Mouse (Mus musculus) stomach, postnatal 0 days (tissue): Measurements from ENCODE around the gene Cep70. TPM values are rescaled to one million over a fixed set of nuclear protein-coding genes. Genes with fewer than 3 reads are reported as not detected.

Experiments
- ATAC-seq: fragments of 200-750 bp; cut with Nextera tagmentation; 2 replicates; pipeline ENCODE4 v1.8.0; 2017; ENCODE audit not compliant: low FRiP score, low TSS enrichment
- DNase-seq: peaks from one replicate; pipeline ENCODE4 v3.0.0-alpha.2; 2016; ENCODE audit warnings: low spot score
- H3K27ac ChIP-seq: fragments of 300-500 bp; sonication (generic); replicated peaks from 2 replicates; pipeline ENCODE4 v1.5.1; 2014; ENCODE audit warnings: mild to moderate bottlenecking, control low read depth
- H3K27me3 ChIP-seq: fragments of 300-500 bp; sonication (generic); 2 replicates; pipeline ENCODE4 v1.6.1; 2014; ENCODE audit warnings: low read length; ENCODE audit not compliant: control insufficient read depth, insufficient read depth
- H3K36me3 ChIP-seq: fragments of 300-500 bp; sonication (generic); 2 replicates; pipeline ENCODE4 v1.6.1; 2014; ENCODE audit warnings: low read length, mixed read lengths; ENCODE audit not compliant: control insufficient read depth, insufficient read depth
- H3K4me1 ChIP-seq: fragments of 300-500 bp; sonication (generic); replicated peaks from 2 replicates; pipeline ENCODE4 v1.6.1; 2014; ENCODE audit warnings: antibody characterized with exemption; ENCODE audit not compliant: control insufficient read depth, insufficient read depth
- H3K4me2 ChIP-seq: fragments of 300-500 bp; sonication (generic); replicated peaks from 2 replicates; pipeline ENCODE4 v1.6.1; 2014; ENCODE audit warnings: low read depth, mild to moderate bottlenecking, control low read depth, moderate library complexity
- H3K4me3 ChIP-seq: fragments of 300-500 bp; sonication (generic); 2 replicates; pipeline ENCODE4 v1.5.1; 2014; ENCODE audit warnings: low read depth, low read length, control low read depth
- H3K9ac ChIP-seq: fragments of 300-500 bp; sonication (generic); 2 replicates; pipeline ENCODE4 v1.6.1; 2014; ENCODE audit warnings: mild to moderate bottlenecking, low read length, control low read depth, mixed read lengths
- H3K9me3 ChIP-seq: fragments of 300-500 bp; sonication (generic); 2 replicates; pipeline ENCODE4 v1.6.1; 2016; ENCODE audit warnings: low read length; ENCODE audit not compliant: control insufficient read depth
- CTCF ChIP-seq: IDR thresholded peaks from 2 replicates; pipeline ENCODE4 v1.5.1; 2016; ENCODE audit warnings: antibody characterized with exemption, low read depth, mild to moderate bottlenecking, moderate library complexity
- EP300 ChIP-seq: optimal IDR thresholded peaks from 2 replicates; pipeline ENCODE3; 2016; ENCODE audit warnings: antibody characterized with exemption
- WGBS: fragments of 180-500 bp; shearing (Covaris S2); extraction: QIAGEN DNeasy Blood & Tissue Kit; methylation state at CpG from one replicate; pipeline ENCODE4 v1.1.7; 2014; 5-methylcytosine and 5-hydroxymethylcytosine counted together
- polyA plus RNA-seq: library from polyadenylated mRNA; unstranded; fragments of >200 nt; fragmentation: Nextera tagmentation; extraction: Ambion mirVana; gene quantifications from 2 replicates; pipeline ENCODE4 v1.2.1, GENCODE M21; 2015

The Cep70 gene
- polyA plus RNA-seq, 1 experiment from 2014 or later, result 13.3 TPM

DNA sequence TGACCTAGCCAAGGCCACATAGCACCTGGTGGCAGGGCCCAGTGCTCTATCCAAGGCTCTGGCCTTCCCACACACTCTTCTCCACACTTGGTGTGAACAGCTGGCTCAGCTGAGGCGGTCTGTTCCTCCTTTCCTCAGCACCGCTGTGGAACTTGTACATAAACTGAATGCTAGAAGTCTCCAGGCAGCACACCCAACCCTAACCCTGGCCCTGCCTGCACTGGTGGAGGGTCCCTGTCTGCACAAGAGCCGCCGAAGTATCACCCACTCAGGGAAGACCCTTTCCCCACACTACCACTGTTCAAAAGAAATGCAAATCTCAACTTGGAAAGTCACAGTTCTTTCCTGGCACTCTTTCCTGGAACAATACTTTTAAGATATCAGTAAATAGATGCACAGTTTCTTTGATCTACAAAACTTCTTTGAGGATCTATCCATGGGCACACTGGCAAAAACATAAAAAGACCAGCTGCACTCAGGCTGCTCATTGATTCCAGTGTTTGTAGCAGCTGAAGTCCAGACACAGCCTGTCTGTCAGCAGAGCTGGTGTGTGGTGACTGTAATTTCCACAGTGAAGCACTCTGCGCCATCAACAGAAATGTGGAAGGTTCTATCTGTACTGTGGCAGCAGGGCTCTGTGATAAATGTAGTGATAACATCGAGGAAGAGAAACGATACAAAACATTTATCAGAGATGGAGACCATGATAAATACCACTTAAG lies 82.2 kb downstream of the Cep70 start:
- ATAC-seq (no peak), DNase-seq (no peak)
- H3K4me1 ChIP-seq, result no peaks in the 10 kb centered on the region
- no peak overlapping the region for H3K4me3 ChIP-seq
- 77% methylated on average over 7 of the region's 7 CpGs for WGBS
- no peak overlapping the region for H3K27ac ChIP-seq
- no peak overlapping the region for H3K9ac ChIP-seq
- no peaks in the 10 kb centered on the region for H3K36me3 ChIP-seq
- no peak overlapping the region for H3K4me2 ChIP-seq
- no peaks in the 10 kb centered on the region for H3K27me3 ChIP-seq
- no peaks in the 10 kb centered on the region for H3K9me3 ChIP-seq
- TF ChIP-seq CTCF (no peak), EP300 (no peak)

DNA sequence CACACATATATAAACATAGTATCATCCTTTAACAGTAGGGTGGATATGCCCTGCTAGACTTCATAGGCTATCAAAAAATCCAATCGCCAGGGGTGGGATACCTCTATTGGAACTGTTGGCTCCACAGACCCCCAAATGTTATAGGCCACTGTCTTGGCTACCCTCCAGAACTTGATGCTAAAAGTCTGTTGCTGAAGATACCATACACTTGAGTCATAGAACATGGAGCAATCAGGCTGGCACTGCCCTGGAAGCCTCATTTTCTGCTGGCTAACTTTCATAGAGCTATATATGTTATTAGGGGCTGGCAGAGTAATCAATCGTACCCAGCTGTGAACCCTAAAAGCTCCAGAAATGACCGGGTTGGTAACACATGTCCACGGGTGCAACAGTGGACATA lies 82.8 kb downstream of the Cep70 start:
- Histone ChIP-seq H3K4me1 (no peaks in the 10 kb centered on the region), H3K27me3 (no peaks in the 10 kb centered on the region), H3K36me3 (no peaks in the 10 kb centered on the region), H3K9ac (no peak overlapping the region), H3K4me2 (no peak overlapping the region), H3K9me3 (no peaks in the 10 kb centered on the region), H3K27ac (no peak overlapping the region), H3K4me3 (no peak overlapping the region)
- no peak for DNase-seq
- 79% methylated on average over 4 of the region's 4 CpGs for WGBS
- TF ChIP-seq CTCF (no peak), EP300 (no peak)
- ATAC-seq, result no peak

DNA sequence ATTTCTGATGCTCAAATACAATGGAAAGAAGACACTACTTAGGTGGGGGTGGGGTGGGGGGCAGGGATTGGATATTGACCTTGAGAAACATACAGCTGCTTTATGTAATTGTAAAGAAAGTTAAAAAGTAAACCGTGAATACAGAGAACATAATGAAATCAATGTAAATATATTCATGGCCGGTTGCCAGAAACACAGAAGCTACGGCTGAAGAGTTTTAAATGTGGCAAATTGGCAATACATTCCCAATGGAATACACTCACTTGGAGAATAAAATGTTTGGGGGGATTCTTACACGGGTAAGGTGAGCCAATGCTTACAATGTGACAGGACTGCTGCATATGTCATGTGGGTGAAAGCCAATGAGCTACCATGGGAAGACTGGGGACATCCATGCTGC lies 83.7 kb downstream of the Cep70 start:
- no peak overlapping the region for H3K4me3 ChIP-seq
- no peak overlapping the region for H3K27ac ChIP-seq
- ATAC-seq, result no peak
- H3K27me3 ChIP-seq, result no peaks in the 10 kb centered on the region
- H3K9me3 ChIP-seq, result no peaks in the 10 kb centered on the region
- H3K9ac ChIP-seq, result no peak overlapping the region
- DNase-seq, result no peak
- H3K4me2 ChIP-seq, result no peak overlapping the region
- H3K4me1 ChIP-seq, result no peaks in the 10 kb centered on the region
- TF ChIP-seq CTCF, result no peak
- WGBS, result 24% methylated on average over 4 of the region's 4 CpGs
- no peaks in the 10 kb centered on the region for H3K36me3 ChIP-seq

- Histone ChIP-seq H3K27ac (no peak overlapping the region), H3K9me3 (no peaks in the 10 kb centered on the region), H3K27me3 (no peaks in the 10 kb centered on the region), H3K9ac (no peak overlapping the region), H3K4me1 (no peaks in the 10 kb centered on the region), H3K4me2 (no peak overlapping the region), H3K36me3 (no peaks in the 10 kb centered on the region), H3K4me3 (no peak overlapping the region)
- no peak for TF ChIP-seq CTCF
- no peak for TF ChIP-seq EP300
- ATAC-seq (peak; percentile 94), DNase-seq (no peak)
- 59% methylated on average over 4 of the region's 4 CpGs for WGBS
Observed at GRCm38 (mm10) chr9:99336538-99336937, 93.4 kb downstream of the Cep70 start.

- Histone ChIP-seq H3K36me3 (no peaks in the 10 kb centered on the region), H3K4me3 (no peak overlapping the region), H3K27ac (no peak overlapping the region), H3K9ac (no peak overlapping the region), H3K4me1 (no peaks in the 10 kb centered on the region), H3K27me3 (no peaks in the 10 kb centered on the region), H3K9me3 (no peaks in the 10 kb centered on the region), H3K4me2 (no peak overlapping the region)
- ATAC-seq, result no peak
- 100% methylated on average over 1 of the region's 1 CpGs for WGBS
- DNase-seq, result no peak
- TF ChIP-seq EP300, result no peak
- TF ChIP-seq CTCF, result no peak
Observed at GRCm38 (mm10) chr9:99338293-99338692, 95.1 kb downstream of the Cep70 start.

DNA sequence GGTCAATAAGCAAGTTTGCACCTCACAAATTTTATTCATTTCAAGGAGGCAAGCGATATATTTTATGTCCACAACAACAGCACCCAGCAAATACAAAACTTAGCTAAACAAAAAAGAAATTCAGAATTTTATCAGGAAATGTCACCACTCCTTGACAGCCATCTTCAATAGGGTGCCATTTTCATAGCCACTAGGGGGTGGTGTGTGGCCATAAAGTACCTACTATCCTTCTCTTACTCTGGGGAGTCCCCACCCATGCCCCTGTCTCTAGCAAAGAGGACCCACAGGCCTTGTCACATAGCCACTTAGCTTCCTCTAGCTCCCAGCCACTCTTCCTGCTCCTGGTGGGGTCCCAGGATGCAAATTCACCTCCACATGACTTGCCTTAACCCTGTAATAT lies 96.0 kb downstream of the Cep70 start:
- ATAC-seq, result no peak
- WGBS, result 96% methylated on average over 1 of the region's 1 CpGs

More for the DNA sequence above, 96.0 kb downstream of the Cep70 start:
- DNase-seq, result no peak
- no peak overlapping the region for H3K9ac ChIP-seq
- H3K9me3 ChIP-seq, result no peaks in the 10 kb centered on the region
- no peak overlapping the region for H3K27ac ChIP-seq
- no peak overlapping the region for H3K4me2 ChIP-seq
- H3K4me3 ChIP-seq, result no peak overlapping the region
- no peaks in the 10 kb centered on the region for H3K36me3 ChIP-seq
- no peaks in the 10 kb centered on the region for H3K27me3 ChIP-seq
- TF ChIP-seq EP300, result no peak
- peak; percentile 54 for TF ChIP-seq CTCF
- no peaks in the 10 kb centered on the region for H3K4me1 ChIP-seq
